Mouse (Mus musculus) liver, embryonic 11.5 days (tissue): Measurements from ENCODE around the gene Mrtfa. TPM values are rescaled to one million over a fixed set of nuclear protein-coding genes. Genes with fewer than 3 reads are reported as not detected.
"Not testable (repeated sequence)": the region's sequence is repeated elsewhere in the genome, so short reads cannot be mapped to it uniquely, and the experiment has no call there.

ENCODE experiments used
- ATAC-seq: fragments of 200-750 bp; cut with Nextera tagmentation; replicated peaks from 2 replicates; pipeline ENCODE4 v1.8.0; 2017; ENCODE audit warnings: moderate number of reproducible peaks, mild to moderate bottlenecking, moderate TSS enrichment, moderate library complexity; ENCODE audit not compliant: low FRiP score
- DNase-seq: peaks from one replicate; pipeline ENCODE4 v3.0.0-alpha.2; 2017; ENCODE audit warnings: low spot score
- H3K27ac ChIP-seq: fragments of 300-500 bp; sonication (generic); 2 replicates; pipeline ENCODE4 v1.5.1; 2014; ENCODE audit warnings: mild to moderate bottlenecking, low read depth, low read length, control low read depth
- H3K27me3 ChIP-seq: fragments of 300-500 bp; sonication (generic); replicated peaks from 2 replicates; pipeline ENCODE4 v1.6.1; 2014; ENCODE audit warnings: low read length, mixed read lengths; ENCODE audit not compliant: control insufficient read depth, insufficient read depth
- H3K36me3 ChIP-seq: fragments of 300-500 bp; sonication (generic); 2 replicates; pipeline ENCODE4 v1.6.1; 2014; ENCODE audit warnings: mild to moderate bottlenecking, low read length, moderate library complexity, mixed read lengths; ENCODE audit not compliant: control insufficient read depth, insufficient read depth
- H3K4me1 ChIP-seq: fragments of 300-500 bp; sonication (generic); replicated peaks from 2 replicates; pipeline ENCODE4 v1.6.1; 2014; ENCODE audit warnings: low read length, mixed read lengths; ENCODE audit not compliant: control insufficient read depth, insufficient read depth
- H3K4me2 ChIP-seq: fragments of 300-500 bp; sonication (generic); 2 replicates; pipeline ENCODE4 v1.6.1; 2014; ENCODE audit warnings: mild to moderate bottlenecking, control low read depth, moderate library complexity
- H3K4me3 ChIP-seq: fragments of 300-500 bp; sonication (generic); 2 replicates; pipeline ENCODE4 v1.5.1; 2014; ENCODE audit warnings: low read depth, low read length, control low read depth
- H3K9ac ChIP-seq: fragments of 300-500 bp; sonication (generic); 2 replicates; pipeline ENCODE4 v1.6.1; 2014; ENCODE audit warnings: low read depth, low read length, control low read depth
- H3K9me3 ChIP-seq: fragments of 300-500 bp; sonication (generic); 2 replicates; pipeline ENCODE4 v1.6.1; 2016; ENCODE audit warnings: low read length, inconsistent platforms, mixed read lengths; ENCODE audit not compliant: control insufficient read depth
- WGBS: fragments of 180-500 bp; shearing (Covaris S2); extraction: QIAGEN DNeasy Blood & Tissue Kit; methylation state at CpG from one replicate; pipeline ENCODE4 v1.1.7; 2014; 5-methylcytosine and 5-hydroxymethylcytosine counted together
- polyA plus RNA-seq: library from polyadenylated mRNA; unstranded; fragments of >200 nt; fragmentation: Nextera tagmentation; extraction: Ambion mirVana; gene quantifications from 2 replicates; pipeline ENCODE4 v1.2.1, GENCODE M21; 2014

Gene Mrtfa
- polyA plus RNA-seq, 1 experiment from 2014 or later, result 20.6 TPM

- Histone ChIP-seq H3K27me3 (0 out of 2 replicates have a peak, but pooled peaks cover 3% of the 10 kb centered on the region), H3K4me3 (no peak overlapping the region), H3K4me1 (no peaks in the 10 kb centered on the region), H3K27ac (no peak overlapping the region), H3K36me3 (no peaks in the 10 kb centered on the region), H3K9me3 (no peaks in the 10 kb centered on the region), H3K9ac (no peak overlapping the region), H3K4me2 (no peak overlapping the region)
- ATAC-seq (no peak), DNase-seq (no peak)
- WGBS, result 77% methylated on average over 3 of the region's 3 CpGs
These were observed 37.7 kb upstream of the Mrtfa start for GRCm38 (mm10) chr15:81228258-81228657.

- Histone ChIP-seq H3K27me3 (0 out of 2 replicates have a peak, but pooled peaks cover 3% of the 10 kb centered on the region), H3K27ac (no peak overlapping the region), H3K4me3 (no peak overlapping the region), H3K4me2 (no peak overlapping the region), H3K9me3 (no peaks in the 10 kb centered on the region), H3K36me3 (no peaks in the 10 kb centered on the region), H3K4me1 (no peaks in the 10 kb centered on the region), H3K9ac (no peak overlapping the region)
- DNase-seq, result no peak
- ATAC-seq, result no peak
- WGBS, result 78% methylated on average over 3 of the region's 3 CpGs
These were observed 36.7 kb upstream of the Mrtfa start for GRCm38 (mm10) chr15:81227275-81227674.

GRCm38 (mm10) chr15:81226796-81227195, 36.2 kb upstream of the Mrtfa start:
- Histone ChIP-seq H3K9me3 (no peaks in the 10 kb centered on the region), H3K27me3 (no peaks in the 10 kb centered on the region), H3K36me3 (no peaks in the 10 kb centered on the region), H3K4me2 (no peak overlapping the region), H3K9ac (no peak overlapping the region), H3K4me3 (no peak overlapping the region), H3K4me1 (no peaks in the 10 kb centered on the region), H3K27ac (no peak overlapping the region)
- ATAC-seq, result no peak
- DNase-seq, result no peak
- 79% methylated on average over 4 of the region's 4 CpGs for WGBS

GRCm38 (mm10) chr15:81225732-81226131, 35.2 kb upstream of the Mrtfa start:
- DNase-seq, result no peak

GRCm38 (mm10) chr15:81225016-81225415, 34.5 kb upstream of the Mrtfa start:
- no peaks in the 10 kb centered on the region for H3K36me3 ChIP-seq
- WGBS, result 79% methylated on average over 10 of the region's 10 CpGs
- H3K9me3 ChIP-seq, result no peaks in the 10 kb centered on the region
- H3K4me3 ChIP-seq, result no peak overlapping the region
- no peak overlapping the region for H3K9ac ChIP-seq
- no peaks in the 10 kb centered on the region for H3K4me1 ChIP-seq
- H3K27ac ChIP-seq, result no peak overlapping the region
- ATAC-seq (no peak), DNase-seq (no peak)
- no peaks in the 10 kb centered on the region for H3K27me3 ChIP-seq
- H3K4me2 ChIP-seq, result no peak overlapping the region

More at GRCm38 (mm10) chr15:81225732-81226131, 35.2 kb upstream of the Mrtfa start:
- Histone ChIP-seq H3K27me3 (no peaks in the 10 kb centered on the region), H3K36me3 (no peaks in the 10 kb centered on the region), H3K9ac (no peak overlapping the region), H3K4me3 (no peak overlapping the region), H3K9me3 (no peaks in the 10 kb centered on the region), H3K4me1 (no peaks in the 10 kb centered on the region), H3K4me2 (no peak overlapping the region), H3K27ac (no peak overlapping the region)
- WGBS, result 72% methylated on average over 6 of the region's 6 CpGs
- no peak for ATAC-seq

- no peak overlapping the region for H3K9ac ChIP-seq
- no peak overlapping the region for H3K4me3 ChIP-seq
- no peak overlapping the region for H3K27ac ChIP-seq
- no peaks in the 10 kb centered on the region for H3K27me3 ChIP-seq
- no peaks in the 10 kb centered on the region for H3K4me1 ChIP-seq
- H3K36me3 ChIP-seq, result no peaks in the 10 kb centered on the region
- 55% methylated on average over 6 of the region's 6 CpGs for WGBS
- H3K4me2 ChIP-seq, result no peak overlapping the region
- ATAC-seq (no peak), DNase-seq (no peak)
- H3K9me3 ChIP-seq, result no peaks in the 10 kb centered on the region
These were observed 30.9 kb upstream of the Mrtfa start for GRCm38 (mm10) chr15:81221446-81221845.

GRCm38 (mm10) chr15:81220051-81220450, 29.5 kb upstream of the Mrtfa start:
- ATAC-seq, DNase-seq, H3K36me3 ChIP-seq, H3K4me2 ChIP-seq, H3K9ac ChIP-seq, H3K27ac ChIP-seq, H3K4me3 ChIP-seq, H3K27me3 ChIP-seq, H3K9me3 ChIP-seq, H3K4me1 ChIP-seq: not testable (repeated sequence)
- WGBS, result 64% methylated on average over 8 of the region's 8 CpGs

- H3K4me3 ChIP-seq, result no peak overlapping the region
- H3K4me1 ChIP-seq, result no peaks in the 10 kb centered on the region
- ATAC-seq, result no peak
- WGBS, result 53% methylated on average over 6 of the region's 6 CpGs
- H3K4me2 ChIP-seq, result no peak overlapping the region
- no peaks in the 10 kb centered on the region for H3K27me3 ChIP-seq
- no peaks in the 10 kb centered on the region for H3K36me3 ChIP-seq
- H3K9ac ChIP-seq, result no peak overlapping the region
- H3K9me3 ChIP-seq, result no peaks in the 10 kb centered on the region
- H3K27ac ChIP-seq, result no peak overlapping the region
- DNase-seq, result no peak
These were observed 28.5 kb upstream of the Mrtfa start for GRCm38 (mm10) chr15:81219054-81219453.

GRCm38 (mm10) chr15:81216906-81217653, 26.5 kb upstream of the Mrtfa start:
- H3K27ac ChIP-seq, result no peak overlapping the region
- H3K36me3 ChIP-seq, result no peaks in the 10 kb centered on the region
- no peak overlapping the region for H3K9ac ChIP-seq
- no peaks in the 10 kb centered on the region for H3K9me3 ChIP-seq
- no peak overlapping the region for H3K4me3 ChIP-seq
- no peaks in the 10 kb centered on the region for H3K27me3 ChIP-seq
- no peak for ATAC-seq
- no peak overlapping the region for H3K4me2 ChIP-seq
- WGBS, result 79% methylated on average over 19 of the region's 19 CpGs
- DNase-seq, result no peak
- H3K4me1 ChIP-seq, result no peaks in the 10 kb centered on the region
